In genomic region chr11:90121902-90122301, GRCm38 (mm10) we compare ENCODE assay signal across 14 mouse cellular contexts.
DNase-seq lines count a peak whose midpoint lies in the region; ATAC-seq and TF ChIP-seq lines count a peak whose summit lies in the region.
"Had no signal": no experiment of that assay in that cellular context is flagged by ENCODE, and none has a peak within 500 bp of the region (broad histone marks: within the 10 kb centered on the region; RNA-seq: fewer than 3 reads in every experiment).

No protein-coding gene starts in this region.

- intact Hi-C loops in gastrocnemius, postnatal 14 days (cut with DNase I; ENCODE audit: low total_unique reads), result no loop called here

- no peak for TF ChIP-seq CTCF in lung, embryonic 14.5 days (IDR thresholded peaks at IDR 0.05; ENCODE audit: low read depth)

- no peak overlapping the region for H3K9ac ChIP-seq in lung, embryonic 14.5 days
- H3K9ac ChIP-seq in stomach, embryonic 15.5 days, result no peak overlapping the region
- H3K9ac ChIP-seq: forebrain, embryonic 15.5 days; hindbrain, embryonic 14.5 days; liver, embryonic 13.5 days had no signal

- no peak overlapping the region for H3K4me2 ChIP-seq in lung, embryonic 14.5 days
- H3K4me2 ChIP-seq in stomach, embryonic 15.5 days, result no peak overlapping the region
- H3K4me2 ChIP-seq: forebrain, embryonic 15.5 days; hindbrain, embryonic 14.5 days; liver, embryonic 13.5 days had no signal

- DNase-seq in kidney, postnatal 10 days, result peak; percentile 22
- DNase-seq in kidney, adult 8-10 months, result no peak
- peak; percentile 36 for DNase-seq in gastrocnemius, postnatal 14 days
- peak; percentile 86 for DNase-seq in lung, embryonic 14.5 days
- no peak for DNase-seq in c-Kit-positive CD71-positive TER-119-positive erythroid progenitor cells, embryonic 14.5 days (ENCODE audit: low spot score)
- no peak for DNase-seq in MN1 (ENCODE audit: low spot score)
- DNase-seq: cerebellum, adult 11-12 months; liver, embryonic 13.5 days; right cerebral cortex, postnatal 14 days had no signal

- no peaks in the 10 kb centered on the region for H3K36me3 ChIP-seq in lung, embryonic 14.5 days (ENCODE audit: insufficient read depth)
- H3K36me3 ChIP-seq in stomach, embryonic 15.5 days, result no peaks in the 10 kb centered on the region
- H3K36me3 ChIP-seq: forebrain, embryonic 15.5 days; liver, embryonic 13.5 days had no signal

- no peaks in the 10 kb centered on the region for H3K9me3 ChIP-seq in lung, embryonic 14.5 days (ENCODE audit: low read depth, low read length)
- no peaks in the 10 kb centered on the region for H3K9me3 ChIP-seq in stomach, embryonic 15.5 days
- H3K9me3 ChIP-seq: forebrain, embryonic 15.5 days; liver, embryonic 13.5 days had no signal

- ATAC-seq in lung, embryonic 14.5 days (ENCODE audit: insufficient read depth), result peak; percentile 84
- ATAC-seq in stomach, embryonic 15.5 days (ENCODE audit: insufficient read depth, low FRiP score, low read depth), result no peak
- ATAC-seq: forebrain, embryonic 15.5 days; Patski had no signal

- no peak overlapping the region for H3K4me3 ChIP-seq in lung, embryonic 14.5 days (ENCODE audit: low read depth, low read length)
- H3K4me3 ChIP-seq in stomach, embryonic 15.5 days (replicated peaks), result no peak overlapping the region
- H3K4me3 ChIP-seq: forebrain, embryonic 15.5 days; liver, embryonic 13.5 days had no signal

- WGBS in lung, embryonic 14.5 days, result 14% methylated on average over 3 of the region's 3 CpGs
- 20% methylated on average over 3 of the region's 3 CpGs for WGBS in stomach, embryonic 15.5 days

- peaks cover 21% of the 10 kb centered on the region for H3K4me1 ChIP-seq in lung, embryonic 14.5 days (ENCODE audit: insufficient read depth)
- H3K4me1 ChIP-seq in stomach, embryonic 15.5 days, result 0 out of 2 replicates have a peak, but pooled peaks cover 6% of the 10 kb centered on the region
- H3K4me1 ChIP-seq: liver, embryonic 13.5 days had no signal

- H3K27me3 ChIP-seq in lung, embryonic 14.5 days (ENCODE audit: insufficient read depth, low read length), result no peaks in the 10 kb centered on the region
- no peaks in the 10 kb centered on the region for H3K27me3 ChIP-seq in stomach, embryonic 15.5 days (replicated peaks)
- H3K27me3 ChIP-seq: forebrain, embryonic 15.5 days; liver, embryonic 13.5 days had no signal

- peak overlapping the region; percentile 85 for H3K27ac ChIP-seq in lung, embryonic 14.5 days (ENCODE audit: low read depth)
- peak overlapping the region; percentile 49; the same call in 1 of the 2 replicates for H3K27ac ChIP-seq in stomach, embryonic 15.5 days
- H3K27ac ChIP-seq: forebrain, embryonic 15.5 days; hindbrain, embryonic 14.5 days; kidney, postnatal 0 days; liver, embryonic 13.5 days had no signal

Comparison
In these comparisons a context has a peak if more than half of its experiments do, and no peak if none do; other contexts are left out.
1. DNase-seq: peak in kidney, postnatal 10 days (single experiment), gastrocnemius, postnatal 14 days (single experiment) and lung, embryonic 14.5 days (single experiment); none in kidney, adult 8-10 months (0 of 2), c-Kit-positive CD71-positive TER-119-positive erythroid progenitor cells, embryonic 14.5 days (single experiment) and MN1 (single experiment).